Mouse (Mus musculus): ENCODE measurements around the gene Tacc2.
A peak's percentile ranks its signal among the peaks of the same experiment; 100 is the strongest.

The Tacc2 gene

DNA sequence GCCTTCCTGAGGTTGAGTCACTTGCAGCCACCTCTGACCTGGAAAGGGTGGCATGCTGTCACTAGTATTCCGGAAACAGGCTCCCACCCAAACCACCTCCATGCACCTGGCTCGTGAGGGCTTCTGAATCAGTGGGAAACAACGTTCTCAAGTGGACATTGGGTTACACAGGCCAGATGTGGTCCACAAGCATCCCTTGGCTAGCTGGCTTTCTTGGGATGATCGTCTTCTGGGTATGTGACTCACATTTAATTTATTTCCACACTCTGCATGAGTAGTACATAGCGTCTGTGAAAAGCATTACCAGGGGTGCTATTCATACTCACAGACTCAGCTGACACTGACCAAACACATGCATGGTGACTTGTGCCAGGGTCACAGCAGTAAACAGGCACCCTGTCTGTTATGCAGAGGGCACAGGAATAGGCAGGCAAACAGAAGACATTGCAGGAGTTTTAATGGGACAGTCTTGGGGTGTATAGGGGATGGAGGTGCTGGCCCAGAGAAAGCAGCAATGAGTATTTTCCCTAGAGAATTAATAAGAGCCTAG lies 205.3 kb downstream of the Tacc2 start:
- no peak for DNase-seq

- DNase-seq: no peak
Observed at GRCm38 (mm10) chr7:130785923-130786575, 208.8 kb downstream of the Tacc2 start.

DNA sequence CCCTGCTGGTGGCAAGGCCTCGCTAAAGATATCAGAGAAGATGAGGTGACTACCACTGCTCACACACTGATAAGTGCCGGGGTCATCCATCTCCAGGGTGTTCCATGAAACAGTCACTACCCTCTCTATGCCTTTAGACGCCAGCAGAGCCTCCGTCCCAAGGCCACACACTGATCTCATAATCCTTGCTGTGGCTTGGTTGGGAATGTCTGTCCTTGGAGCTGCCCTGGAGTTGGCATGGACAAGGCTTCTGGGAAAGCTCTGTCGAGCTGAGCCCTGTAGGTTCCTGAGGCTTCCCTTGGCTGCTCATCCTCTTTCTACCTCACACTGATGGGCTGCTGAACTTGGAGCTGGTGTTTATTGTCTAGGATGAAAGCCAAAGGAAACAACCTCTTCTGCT lies 209.5 kb downstream of the Tacc2 start:
- no peak for DNase-seq

DNA sequence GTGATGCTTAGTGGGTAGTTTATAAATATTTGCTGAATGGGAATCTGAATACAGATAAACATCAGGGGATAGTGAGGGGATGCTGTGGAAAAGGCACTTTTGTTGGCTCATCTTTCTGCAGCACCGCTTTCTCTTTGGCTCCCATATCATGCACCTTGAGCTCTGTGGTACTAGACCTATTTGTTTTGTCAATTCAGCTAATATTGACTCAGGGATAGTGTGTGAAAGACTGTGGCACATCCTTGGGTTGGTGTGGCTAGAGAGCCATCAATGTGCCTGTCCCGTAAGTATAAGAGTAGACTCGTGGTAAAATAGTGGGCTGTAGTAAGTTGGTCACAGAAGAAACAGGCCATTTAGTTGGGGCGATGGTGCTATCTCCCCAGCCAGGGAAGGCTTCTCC lies 210.3 kb downstream of the Tacc2 start:
- no peak for DNase-seq

- no peak for DNase-seq
Observed at GRCm38 (mm10) chr7:130788950-130789349, 211.7 kb downstream of the Tacc2 start.

DNA sequence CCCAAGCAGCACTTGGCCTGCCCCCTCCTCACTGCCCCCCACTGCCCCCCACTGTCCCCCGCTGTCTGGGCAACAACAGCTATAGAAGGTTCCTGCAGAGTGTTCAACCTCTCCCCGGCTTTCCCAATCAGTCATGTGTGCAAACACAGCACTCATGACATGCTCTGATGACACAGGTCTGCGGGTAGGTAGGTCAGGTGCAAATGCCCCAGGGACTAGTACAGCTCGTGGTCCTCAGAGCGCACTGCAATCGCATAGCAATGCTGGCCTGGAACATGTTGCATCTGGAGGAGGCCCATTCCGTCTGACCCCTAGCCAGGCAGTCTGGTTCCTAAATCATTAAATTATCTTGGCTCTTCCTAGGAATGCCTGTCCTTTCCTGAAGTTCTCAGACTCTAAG lies 212.2 kb downstream of the Tacc2 start:
- DNase-seq: no peak

GRCm38 (mm10) chr7:130793671-130794070 lies 216.4 kb downstream of the Tacc2 start:
- DNase-seq: no peak

DNA sequence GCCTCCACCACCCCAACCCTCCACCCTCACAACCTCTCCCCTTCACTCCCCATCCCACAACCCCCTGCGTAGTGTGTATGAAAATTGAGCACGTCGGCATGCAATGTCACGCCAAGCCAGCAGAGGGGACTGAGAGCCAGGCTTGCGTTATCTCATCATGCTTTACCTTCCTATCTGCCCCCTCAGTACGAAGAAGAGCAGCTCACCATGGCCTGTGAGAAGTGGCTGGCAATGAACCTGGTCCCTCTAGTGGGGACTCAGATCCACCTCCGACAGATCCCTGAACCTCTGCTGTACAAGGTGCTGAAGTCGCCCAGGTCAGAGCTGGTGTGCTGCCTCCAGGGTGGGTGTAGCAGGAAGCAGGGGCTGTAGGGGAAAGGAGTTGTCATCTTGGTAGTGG lies 219.5 kb downstream of the Tacc2 start:
- no peak for DNase-seq

DNA sequence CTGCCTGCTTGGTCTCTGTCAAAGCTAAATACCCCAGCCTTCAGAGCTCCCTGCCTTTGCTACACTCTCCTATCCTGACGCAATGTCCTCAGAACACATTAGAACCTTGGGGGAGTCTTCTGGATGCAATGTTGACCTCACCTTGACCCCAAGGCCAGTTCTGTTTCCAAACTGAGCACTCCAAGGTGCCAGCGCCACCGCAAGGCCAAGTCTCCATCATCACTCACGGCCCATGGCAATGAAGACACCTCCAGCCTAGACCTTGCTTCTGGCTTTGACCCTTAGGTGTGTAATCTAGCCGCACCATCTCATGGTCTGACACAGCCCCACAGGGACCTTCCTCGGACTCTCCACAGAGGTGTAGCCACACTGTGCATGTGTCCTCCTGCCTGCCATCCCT lies 220.3 kb downstream of the Tacc2 start:
- no peak for DNase-seq

DNA sequence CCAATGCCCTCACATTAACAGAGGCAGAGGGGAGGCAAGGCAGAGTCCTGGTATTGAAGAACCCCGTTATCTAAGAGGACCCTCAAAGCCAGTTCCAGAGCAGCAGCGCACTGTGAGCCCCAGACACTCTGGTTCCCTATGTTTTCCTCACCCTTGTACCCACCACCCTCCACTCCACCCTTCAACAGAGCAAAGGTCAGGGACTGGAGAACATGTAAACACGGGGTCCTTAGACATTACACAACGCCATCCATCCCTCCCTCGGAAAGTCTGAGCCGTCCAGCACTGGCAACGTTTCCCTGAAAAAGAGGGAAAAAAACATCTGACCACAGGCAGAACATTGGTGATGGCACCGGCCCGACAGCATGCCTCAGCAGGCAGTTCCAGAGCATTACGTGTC lies 222.2 kb downstream of the Tacc2 start:
- DNase-seq: no peak

DNA sequence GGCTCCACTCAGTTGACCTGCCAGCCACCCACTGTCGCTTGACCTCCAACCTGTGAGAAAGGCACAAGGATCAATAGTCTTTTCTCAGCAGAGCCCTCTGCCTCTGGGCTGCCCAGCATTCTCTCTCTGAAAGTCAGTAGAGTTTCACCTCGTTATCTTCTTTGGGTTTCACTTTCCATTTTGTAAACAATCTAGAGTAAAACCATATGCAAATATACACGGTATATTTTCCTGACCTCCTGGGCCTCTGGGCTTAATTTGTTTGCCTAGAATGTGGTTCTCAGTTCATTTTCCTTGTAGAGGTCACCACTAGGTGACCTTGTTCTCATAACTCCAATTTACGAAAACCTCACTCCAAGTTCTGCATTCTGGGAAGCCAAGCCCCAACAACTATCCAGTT lies 223.4 kb downstream of the Tacc2 start:
- no peak for DNase-seq

GRCm38 (mm10) chr7:130801811-130802210 lies 224.6 kb downstream of the Tacc2 start:
- DNase-seq: no peak

- DNase-seq: peak; percentile 16
Observed at GRCm38 (mm10) chr7:130803251-130803825, 226.1 kb downstream of the Tacc2 start.

GRCm38 (mm10) chr7:130804991-130805390 lies 227.8 kb downstream of the Tacc2 start:
- no peak for DNase-seq

DNA sequence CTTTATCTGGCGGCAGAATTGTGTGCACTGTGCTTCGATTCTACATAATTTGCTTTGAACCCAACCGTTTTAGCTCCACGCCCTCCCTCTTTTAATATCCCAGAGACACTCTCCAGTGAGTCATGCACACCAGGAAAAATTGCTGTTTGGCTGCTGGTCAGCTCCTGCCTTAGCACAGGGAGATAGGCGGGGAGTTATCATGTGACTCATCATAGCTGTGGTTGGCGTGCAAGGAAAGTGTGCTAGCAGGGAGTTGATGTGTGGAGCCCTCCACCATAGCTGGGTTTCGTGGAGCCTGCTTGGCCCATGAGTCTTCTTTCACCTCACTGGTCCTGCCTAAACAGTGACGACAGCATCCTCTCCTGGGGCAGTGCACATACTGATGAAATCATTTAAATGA lies 230.5 kb downstream of the Tacc2 start:
- DNase-seq: peak; percentile 86

DNA sequence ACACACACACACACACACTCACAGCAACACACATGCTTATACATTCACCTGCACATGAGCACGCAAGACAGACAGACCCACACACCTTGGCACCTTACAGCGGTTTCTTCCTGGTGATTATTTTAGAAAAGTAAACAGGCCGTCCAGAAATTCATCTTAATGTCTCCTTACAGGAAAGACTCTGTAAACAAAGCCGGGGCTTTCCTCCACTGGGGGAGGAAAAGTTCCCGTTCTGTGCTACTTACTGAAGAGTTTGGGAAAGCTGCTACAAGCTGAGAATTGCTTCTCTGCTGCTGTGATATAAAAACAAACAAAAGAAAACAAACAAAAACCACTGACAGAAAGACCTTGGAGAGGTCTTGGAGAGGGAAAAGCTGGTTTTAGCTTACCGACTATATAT lies 231.5 kb downstream of the Tacc2 start:
- DNase-seq: no peak

DNA sequence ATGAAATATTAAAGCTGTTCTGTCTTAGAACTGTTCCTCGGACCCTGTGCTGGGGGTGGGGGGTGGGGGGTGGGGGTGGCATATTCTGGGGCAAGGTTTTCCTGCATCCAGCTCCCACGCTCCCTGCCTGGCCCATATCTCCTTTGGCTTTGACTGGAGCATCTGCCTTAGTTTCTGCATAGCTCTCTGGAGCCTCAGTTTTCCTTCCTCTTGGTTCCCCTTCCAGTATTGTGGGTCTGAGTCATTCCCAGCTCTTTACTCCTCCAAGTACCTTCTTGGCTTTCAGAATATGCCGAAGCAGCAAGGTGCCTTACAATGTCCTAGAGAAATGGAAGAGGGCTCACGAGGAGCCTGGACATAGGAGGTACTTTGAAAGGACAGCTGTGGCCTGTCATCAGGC lies 233.0 kb downstream of the Tacc2 start:
- DNase-seq: peak; percentile 18

GRCm38 (mm10) chr7:130812407-130812806 lies 235.2 kb downstream of the Tacc2 start:
- no peak for DNase-seq

Measured in right cerebral cortex, adult 18-20 months (tissue).